Mouse (Mus musculus): ENCODE data around the gene Fuca1. TPM values are rescaled to one million over a fixed set of nuclear protein-coding genes. Genes with fewer than 3 reads are reported as not detected.

Fuca1 gene
- total and polyA plus RNA-seq, 3 experiments = 26.8 to 48.6 TPM; not detected in 1

GRCm38 (mm10) chr4:135880576-135880975 lies 40.0 kb upstream of the Fuca1 start:
- Histone ChIP-seq H3K27ac (ENCODE audit: control insufficient read depth, low read depth, low read length) (no peak overlapping the region), H3K4me1 (ENCODE audit: control insufficient read depth in 1 of 2, insufficient read depth in 2 of 2, low read length in 2 of 2) (peaks cover 4 to 9% of the 10 kb centered on the region in 2 experiments), H3K9me3 (replicated peaks; ENCODE audit: insufficient read depth, low read length) (no peaks in the 10 kb centered on the region), H3K36me3 (ENCODE audit: control insufficient read depth in 1 of 2, insufficient read depth in 2 of 2, low read length in 2 of 2) (peaks cover 0 to 2% of the 10 kb centered on the region in 2 experiments; a peak in 2 of 4 replicates), H3K4me3 (ENCODE audit: control insufficient read depth in 1 of 2, insufficient read depth in 1 of 2, low read depth in 2 of 2, low read length in 2 of 2) (no peak overlapping the region), H3K79me2 (ENCODE audit: control insufficient read depth, insufficient read depth, low read length, poor library complexity) (no peaks in the 10 kb centered on the region; the same call in 1 of the 2 replicates), H3K27me3 (ENCODE audit: control insufficient read depth in 1 of 2, insufficient read depth in 2 of 2, low read length in 2 of 2) (no peaks in the 10 kb centered on the region), H3K9ac (ENCODE audit: control insufficient read depth, low read depth, low read length, poor library complexity, severe bottlenecking) (no peak overlapping the region)
- TF ChIP-seq NRF1 (IDR thresholded peaks at IDR 0.05; ENCODE audit: insufficient read depth, low read depth, low read length, poor library complexity, severe bottlenecking) (no peak), NELFE (IDR thresholded peaks at IDR 0.05; ENCODE audit: low read depth, low read length) (no peak), ZKSCAN1 (IDR thresholded peaks at IDR 0.05; ENCODE audit: low read depth, low read length) (no peak), MYC (IDR thresholded peaks at IDR 0.05; ENCODE audit: low read depth, low read length) (no peak), ZMIZ1 (IDR thresholded peaks at IDR 0.05; ENCODE audit: low read depth, low read length) (no peak)
- no peak for DNase-seq (ENCODE audit: low read depth, low spot score)

- H3K9ac ChIP-seq (ENCODE audit: control insufficient read depth, low read depth, low read length, poor library complexity, severe bottlenecking) = no peak overlapping the region
- no peak for TF ChIP-seq ZKSCAN1 (IDR thresholded peaks at IDR 0.05; ENCODE audit: low read depth, low read length)
- no peak for TF ChIP-seq ZNF384 (IDR thresholded peaks at IDR 0.05; ENCODE audit: low read depth, low read length)
- no peak for TF ChIP-seq CHD2 (IDR thresholded peaks at IDR 0.05; ENCODE audit: low read length)
- no peak for TF ChIP-seq E2F4 (IDR thresholded peaks at IDR 0.05; ENCODE audit: borderline replicate concordance, low read depth, low read length)
- TF ChIP-seq HCFC1 (IDR thresholded peaks at IDR 0.05; ENCODE audit: low read depth, low read length) = no peak
- TF ChIP-seq TBP (IDR thresholded peaks at IDR 0.05; ENCODE audit: low read depth, low read length) = no peak
- TF ChIP-seq JUND (IDR thresholded peaks at IDR 0.05; ENCODE audit: low read depth, low read length) = no peak
- no peak for TF ChIP-seq POLR2AphosphoS2 (IDR thresholded peaks at IDR 0.05; ENCODE audit: low read length)
- TF ChIP-seq UBTF (IDR thresholded peaks at IDR 0.05; ENCODE audit: borderline replicate concordance, insufficient read depth, low read depth, low read length) = no peak
- no peak for TF ChIP-seq TAL1 (IDR thresholded peaks at IDR 0.05; ENCODE audit: low read length)
- no peak for TF ChIP-seq TCF12 (IDR thresholded peaks at IDR 0.05; ENCODE audit: low read depth, low read length)
- TF ChIP-seq RAD21 (IDR thresholded peaks at IDR 0.05; ENCODE audit: low read depth, low read length) = no peak
- no peak for TF ChIP-seq ELF1 (IDR thresholded peaks at IDR 0.05; ENCODE audit: low read depth, low read length)
- TF ChIP-seq MYC (IDR thresholded peaks at IDR 0.05; ENCODE audit: low read depth, low read length) = no peak
- no peak for TF ChIP-seq MEF2A (IDR thresholded peaks at IDR 0.05; ENCODE audit: extremely low read depth, insufficient replicate concordance, low read depth, low read length, poor library complexity, severe bottlenecking)
- TF ChIP-seq CHD1 (IDR thresholded peaks at IDR 0.05; ENCODE audit: low read depth, low read length) = no peak
- TF ChIP-seq NELFE (IDR thresholded peaks at IDR 0.05; ENCODE audit: low read depth, low read length) = no peak
- no peak for TF ChIP-seq MYB (IDR thresholded peaks at IDR 0.05; ENCODE audit: low read depth, low read length)
- no peak for TF ChIP-seq MXI1 (IDR thresholded peaks at IDR 0.05; ENCODE audit: low read depth, low read length)
- no peaks in the 10 kb centered on the region for H3K27me3 ChIP-seq (ENCODE audit: control insufficient read depth in 1 of 2, insufficient read depth in 2 of 2, low read length in 2 of 2)
- H3K9me3 ChIP-seq (replicated peaks; ENCODE audit: insufficient read depth, low read length) = no peaks in the 10 kb centered on the region
- H3K36me3 ChIP-seq (ENCODE audit: control insufficient read depth in 1 of 2, insufficient read depth in 2 of 2, low read length in 2 of 2) = no peaks in the 10 kb centered on the region; a peak in 1 of 4 replicates
- peaks cover 1 to 4% of the 10 kb centered on the region in 2 experiments for H3K4me1 ChIP-seq (ENCODE audit: control insufficient read depth in 1 of 2, insufficient read depth in 2 of 2, low read length in 2 of 2)
- no peaks in the 10 kb centered on the region for H3K79me2 ChIP-seq (ENCODE audit: control insufficient read depth, insufficient read depth, low read length, poor library complexity)
- no peak overlapping the region for H3K27ac ChIP-seq (ENCODE audit: control insufficient read depth, low read depth, low read length)
- no peak overlapping the region for H3K4me3 ChIP-seq (ENCODE audit: control insufficient read depth in 1 of 2, insufficient read depth in 1 of 2, low read depth in 2 of 2, low read length in 2 of 2)
- no peak for DNase-seq (ENCODE audit: low read depth, low spot score)
Measured at GRCm38 (mm10) chr4:135882023-135882422, 38.5 kb upstream of the Fuca1 start.
